Mouse (Mus musculus) ES-CJ7 (cell line): Measurements from ENCODE around the gene Vkorc1.
A peak's percentile ranks its signal among the peaks of the same experiment; 100 is the strongest.

Source experiments
- DNase-seq: peaks from one replicate; pipeline ENCODE4 v3.0.0; 2011; ENCODE audit warnings: low read depth, low spot score

The Vkorc1 gene

GRCm38 (mm10) chr7:127876467-127877348 is 18.7 kb downstream of the Vkorc1 start, which contains the start of gene Zfp668:
TSS of gene Zfp668 (minus strand) at chr7:127876828.
- DNase-seq: peak; percentile 97

- peak; percentile 78 for DNase-seq
These were observed 19.4 kb downstream of the Vkorc1 start, which contains the start of gene Zfp646 for GRCm38 (mm10) chr7:127876041-127876466. TSS of gene Zfp646 (plus strand) at chr7:127876221.

GRCm38 (mm10) chr7:127875627-127876001 is 19.8 kb downstream of the Vkorc1 start:
- DNase-seq: peak; percentile 85

- DNase-seq: no peak
These were observed 20.4 kb downstream of the Vkorc1 start for GRCm38 (mm10) chr7:127874812-127875626.

- DNase-seq: peak; percentile 64
These were observed 25.1 kb downstream of the Vkorc1 start for GRCm38 (mm10) chr7:127870136-127870821.

GRCm38 (mm10) chr7:127869149-127869810 is 26.1 kb downstream of the Vkorc1 start:
- DNase-seq: no peak

GRCm38 (mm10) chr7:127867641-127868040 is 27.8 kb downstream of the Vkorc1 start:
- peak; percentile 75 for DNase-seq

GRCm38 (mm10) chr7:127866434-127866833 is 29.0 kb downstream of the Vkorc1 start:
- DNase-seq: no peak

- no peak for DNase-seq
These were observed 37.2 kb downstream of the Vkorc1 start for GRCm38 (mm10) chr7:127858258-127858657.

- DNase-seq: no peak
These were observed 44.5 kb downstream of the Vkorc1 start for GRCm38 (mm10) chr7:127850906-127851305.

- no peak for DNase-seq
These were observed 45.2 kb downstream of the Vkorc1 start for GRCm38 (mm10) chr7:127849973-127850875.
